Mouse (Mus musculus): ENCODE data around the gene Slc22a28. TPM values are rescaled to one million over a fixed set of nuclear protein-coding genes. Genes with fewer than 3 reads are reported as not detected.

The Slc22a28 gene
- polyA plus RNA-seq (2014; fragmentation: Illumina TruSeq; extraction: RNeasy Lipid Tissue Mini Kit (QIAGEN cat#74804); ENCODE audit: low read depth, low replicate concordance), result not detected

DNA sequence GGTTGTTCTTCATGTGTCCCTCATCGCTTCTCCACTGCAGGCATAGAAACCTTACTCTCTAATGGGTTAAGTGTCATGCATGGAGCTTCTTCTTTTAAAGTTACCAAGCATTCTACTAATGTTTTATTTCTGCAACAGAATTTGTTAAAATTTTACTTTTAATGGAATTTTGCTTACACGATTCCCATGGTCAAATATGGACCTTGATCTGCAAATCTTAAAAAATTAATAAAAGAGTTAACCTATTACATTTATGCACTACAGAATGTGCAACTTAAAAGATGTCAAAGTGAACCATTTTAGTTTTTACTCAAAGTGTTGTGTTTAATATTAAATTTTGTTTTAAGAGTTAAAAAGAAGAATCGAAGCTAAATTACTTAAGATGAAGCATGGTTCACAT lies at the start of gene Slc22a28:
Gene Slc22a28 (minus strand): TSS at position 102 of the 400 bp plus-strand sequence.

Other genes with a start within 250 kb of the Slc22a28 start
- gene Slc22a27, start 166.0 kb downstream of the Slc22a28 start, polyA plus RNA-seq (2014; fragmentation: Illumina TruSeq; extraction: RNeasy Lipid Tissue Mini Kit (QIAGEN cat#74804); ENCODE audit: low read depth, low replicate concordance), result not detected
- 0.17 TPM for gene Slc22a29, start 86.9 kb upstream of the Slc22a28 start, polyA plus RNA-seq (2014; fragmentation: Illumina TruSeq; extraction: RNeasy Lipid Tissue Mini Kit (QIAGEN cat#74804); ENCODE audit: low read depth, low replicate concordance)

All from adipose tissue, adult 10 weeks (tissue).